Mouse (Mus musculus): ENCODE data around the gene Ptx4. TPM values are rescaled to one million over a fixed set of nuclear protein-coding genes. Genes with fewer than 3 reads are reported as not detected.

Gene Ptx4
- total RNA-seq (2014; rRNA removed) (1.2 TPM in 1 of 2 replicates, not detected in the other), polyA plus RNA-seq (2015; fragmentation: Nextera tagmentation; extraction: Ambion mirVana) (0.20 and 0.54 TPM in 2 replicates)

GRCm38 (mm10) chr17:25120406-25120805 lies at the start of gene Ptx4:
Ptx4 (plus strand) TSS chr17:25120760.
- H3K27me3 ChIP-seq (ENCODE audit: insufficient read depth, low read length), result no peaks in the 10 kb centered on the region
- H3K4me2 ChIP-seq (ENCODE audit: low read depth), result no peak within 1 kb of the TSS
- WGBS, result 55% methylated on average over 3 of the region's 3 CpGs
- ATAC-seq (no peak), DNase-seq (no peak)
- TF ChIP-seq CTCF (IDR thresholded peaks at IDR 0.05; ENCODE audit: low read depth), result no peak
- no peaks in the 10 kb centered on the region for H3K9me3 ChIP-seq (ENCODE audit: low read length)
- no peak within 1 kb of the TSS for H3K9ac ChIP-seq
- H3K36me3 ChIP-seq (ENCODE audit: insufficient read depth), result no peaks in the 10 kb centered on the region
- no peak within 1 kb of the TSS for H3K27ac ChIP-seq (ENCODE audit: low read depth, low read length)
- 0 out of 2 replicates have a peak, but pooled peaks cover 3% of the 10 kb centered on the region for H3K4me1 ChIP-seq (ENCODE audit: insufficient read depth)
- H3K4me3 ChIP-seq (ENCODE audit: low read depth, low read length), result no peak within 1 kb of the TSS

GRCm38 (mm10) chr17:25076906-25077305 lies 43.7 kb upstream of the Ptx4 start:
- Histone ChIP-seq H3K27ac (ENCODE audit: low read depth, low read length) (no peak overlapping the region), H3K36me3 (ENCODE audit: insufficient read depth) (peaks cover 19% of the 10 kb centered on the region; the same call in 1 of the 2 replicates), H3K4me3 (ENCODE audit: low read depth, low read length) (no peak overlapping the region), H3K27me3 (ENCODE audit: insufficient read depth, low read length) (no peaks in the 10 kb centered on the region), H3K4me1 (ENCODE audit: insufficient read depth) (no peaks in the 10 kb centered on the region), H3K9me3 (ENCODE audit: low read length) (no peaks in the 10 kb centered on the region), H3K4me2 (ENCODE audit: low read depth) (no peak overlapping the region), H3K9ac (no peak overlapping the region)
- no peak for TF ChIP-seq CTCF (IDR thresholded peaks at IDR 0.05; ENCODE audit: low read depth)
- DNase-seq (no peak), ATAC-seq (no peak)
- 87% methylated on average over 4 of the region's 4 CpGs for WGBS

GRCm38 (mm10) chr17:25077771-25078372 lies 42.7 kb upstream of the Ptx4 start:
- H3K27me3 ChIP-seq (ENCODE audit: insufficient read depth, low read length), result no peaks in the 10 kb centered on the region
- TF ChIP-seq CTCF (IDR thresholded peaks at IDR 0.05; ENCODE audit: low read depth), result no peak
- 55% methylated on average over 13 of the region's 13 CpGs for WGBS
- peaks cover 15% of the 10 kb centered on the region; the same call in 1 of the 2 replicates for H3K36me3 ChIP-seq (ENCODE audit: insufficient read depth)
- no peak overlapping the region for H3K27ac ChIP-seq (ENCODE audit: low read depth, low read length)
- H3K4me3 ChIP-seq (ENCODE audit: low read depth, low read length), result no peak overlapping the region
- H3K9me3 ChIP-seq (ENCODE audit: low read length), result no peaks in the 10 kb centered on the region
- no peak overlapping the region for H3K9ac ChIP-seq
- peak overlapping the region; percentile 17; the same call in 1 of the 2 replicates for H3K4me2 ChIP-seq (ENCODE audit: low read depth)
- DNase-seq (peak; percentile 51), ATAC-seq (peak; percentile 74)
- H3K4me1 ChIP-seq (ENCODE audit: insufficient read depth), result no peaks in the 10 kb centered on the region

GRCm38 (mm10) chr17:25080210-25080609 lies 40.4 kb upstream of the Ptx4 start:
- WGBS, result 91% methylated on average over 13 of the region's 13 CpGs
- Histone ChIP-seq H3K9me3 (ENCODE audit: low read length) (no peaks in the 10 kb centered on the region), H3K4me3 (ENCODE audit: low read depth, low read length) (peak overlapping the region; percentile 12; the same call in 1 of the 2 replicates), H3K27ac (ENCODE audit: low read depth, low read length) (no peak overlapping the region), H3K9ac (no peak overlapping the region), H3K36me3 (ENCODE audit: insufficient read depth) (peaks cover 11% of the 10 kb centered on the region; the same call in 1 of the 2 replicates), H3K27me3 (ENCODE audit: insufficient read depth, low read length) (no peaks in the 10 kb centered on the region), H3K4me1 (ENCODE audit: insufficient read depth) (no peaks in the 10 kb centered on the region), H3K4me2 (ENCODE audit: low read depth) (no peak overlapping the region)
- ATAC-seq (no peak), DNase-seq (no peak)
- TF ChIP-seq CTCF (IDR thresholded peaks at IDR 0.05; ENCODE audit: low read depth), result no peak

- no peaks in the 10 kb centered on the region for H3K4me1 ChIP-seq (ENCODE audit: insufficient read depth)
- H3K9me3 ChIP-seq (ENCODE audit: low read length), result no peaks in the 10 kb centered on the region
- ATAC-seq (no peak), DNase-seq (no peak)
- H3K9ac ChIP-seq, result no peak overlapping the region
- WGBS, result 89% methylated on average over 11 of the region's 11 CpGs
- no peaks in the 10 kb centered on the region for H3K27me3 ChIP-seq (ENCODE audit: insufficient read depth, low read length)
- no peak overlapping the region for H3K4me2 ChIP-seq (ENCODE audit: low read depth)
- H3K27ac ChIP-seq (ENCODE audit: low read depth, low read length), result 0 out of 2 replicates have a peak overlapping the region, but pooled peaks have one; percentile 35
- no peak for TF ChIP-seq CTCF (IDR thresholded peaks at IDR 0.05; ENCODE audit: low read depth)
- peaks cover 11% of the 10 kb centered on the region; the same call in 1 of the 2 replicates for H3K36me3 ChIP-seq (ENCODE audit: insufficient read depth)
- peak overlapping the region; percentile 12; the same call in 1 of the 2 replicates for H3K4me3 ChIP-seq (ENCODE audit: low read depth, low read length)
These were observed 39.6 kb upstream of the Ptx4 start for GRCm38 (mm10) chr17:25080960-25081381.

- 82% methylated on average over 14 of the region's 14 CpGs for WGBS
- Histone ChIP-seq H3K36me3 (ENCODE audit: insufficient read depth) (peaks cover 11% of the 10 kb centered on the region; the same call in 1 of the 2 replicates), H3K9ac (no peak overlapping the region), H3K4me1 (ENCODE audit: insufficient read depth) (no peaks in the 10 kb centered on the region), H3K9me3 (ENCODE audit: low read length) (no peaks in the 10 kb centered on the region), H3K27me3 (ENCODE audit: insufficient read depth, low read length) (no peaks in the 10 kb centered on the region), H3K4me3 (ENCODE audit: low read depth, low read length) (no peak overlapping the region), H3K4me2 (ENCODE audit: low read depth) (no peak overlapping the region), H3K27ac (ENCODE audit: low read depth, low read length) (peak overlapping the region; percentile 35; the same call in 1 of the 2 replicates)
- ATAC-seq (no peak), DNase-seq (no peak)
- TF ChIP-seq CTCF (IDR thresholded peaks at IDR 0.05; ENCODE audit: low read depth), result no peak
These were observed 38.3 kb upstream of the Ptx4 start for GRCm38 (mm10) chr17:25082081-25082847.

GRCm38 (mm10) chr17:25082887-25083286 lies 37.7 kb upstream of the Ptx4 start:
- WGBS, result 87% methylated on average over 3 of the region's 3 CpGs
- H3K27ac ChIP-seq (ENCODE audit: low read depth, low read length), result no peak overlapping the region
- H3K27me3 ChIP-seq (ENCODE audit: insufficient read depth, low read length), result no peaks in the 10 kb centered on the region
- no peaks in the 10 kb centered on the region for H3K4me1 ChIP-seq (ENCODE audit: insufficient read depth)
- H3K9me3 ChIP-seq (ENCODE audit: low read length), result no peaks in the 10 kb centered on the region
- no peak for ATAC-seq
- no peak overlapping the region for H3K9ac ChIP-seq
- H3K4me2 ChIP-seq (ENCODE audit: low read depth), result no peak overlapping the region
- H3K36me3 ChIP-seq (ENCODE audit: insufficient read depth), result peaks cover 16% of the 10 kb centered on the region
- H3K4me3 ChIP-seq (ENCODE audit: low read depth, low read length), result no peak overlapping the region
- TF ChIP-seq CTCF (IDR thresholded peaks at IDR 0.05; ENCODE audit: low read depth), result no peak
- no peak for DNase-seq

Measured in forebrain, postnatal 0 days (tissue).